Mouse (Mus musculus): ENCODE measurements around the gene Pebp1.

GRCm38 (mm10) chr5:117303691-117304579 lies 16.5 kb upstream of the Pebp1 start:
- TF ChIP-seq POLR2A (IDR thresholded peaks at IDR 0.05; ENCODE audit: borderline replicate concordance, extremely low read depth, insufficient read depth, insufficient read length, poor library complexity, severe bottlenecking) = no peak
- no peak for TF ChIP-seq CTCF (IDR thresholded peaks at IDR 0.05; ENCODE audit: borderline replicate concordance, extremely low read depth, insufficient read depth, insufficient read length)

Measured in brain, embryonic 14.5 days (tissue).